Mouse (Mus musculus) right cerebral cortex, postnatal 4 days (tissue): ENCODE measurements around the gene Sfswap.
"Not testable (repeated sequence)": the region's sequence is repeated elsewhere in the genome, so short reads cannot be mapped to it uniquely, and the experiment has no call there.

ENCODE experiments used
- DNase-seq: peaks from one replicate; pipeline ENCODE4 v3.0.0-alpha.2; 2022

The Sfswap gene

DNA sequence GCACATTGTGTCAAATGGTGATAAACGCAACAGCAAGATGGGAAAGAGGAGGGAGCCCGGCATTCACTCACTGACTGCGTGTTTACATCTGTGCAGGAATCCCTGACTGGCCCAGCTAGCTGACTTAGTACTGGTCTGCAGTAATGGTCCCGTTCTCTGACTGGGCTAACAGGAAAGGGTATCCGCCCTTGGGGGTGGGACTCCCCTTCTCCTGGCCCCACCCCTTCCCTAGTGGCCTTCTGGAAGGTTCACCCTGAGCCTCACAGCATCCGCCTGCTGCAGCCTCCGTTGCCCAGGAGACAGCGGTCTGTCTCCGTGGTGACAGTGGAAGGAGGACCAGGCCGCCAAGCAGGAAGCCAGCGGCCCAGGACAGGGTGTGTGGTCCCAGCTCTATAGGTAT, 89.9 kb downstream of the Sfswap start:
- DNase-seq, result no peak

DNA sequence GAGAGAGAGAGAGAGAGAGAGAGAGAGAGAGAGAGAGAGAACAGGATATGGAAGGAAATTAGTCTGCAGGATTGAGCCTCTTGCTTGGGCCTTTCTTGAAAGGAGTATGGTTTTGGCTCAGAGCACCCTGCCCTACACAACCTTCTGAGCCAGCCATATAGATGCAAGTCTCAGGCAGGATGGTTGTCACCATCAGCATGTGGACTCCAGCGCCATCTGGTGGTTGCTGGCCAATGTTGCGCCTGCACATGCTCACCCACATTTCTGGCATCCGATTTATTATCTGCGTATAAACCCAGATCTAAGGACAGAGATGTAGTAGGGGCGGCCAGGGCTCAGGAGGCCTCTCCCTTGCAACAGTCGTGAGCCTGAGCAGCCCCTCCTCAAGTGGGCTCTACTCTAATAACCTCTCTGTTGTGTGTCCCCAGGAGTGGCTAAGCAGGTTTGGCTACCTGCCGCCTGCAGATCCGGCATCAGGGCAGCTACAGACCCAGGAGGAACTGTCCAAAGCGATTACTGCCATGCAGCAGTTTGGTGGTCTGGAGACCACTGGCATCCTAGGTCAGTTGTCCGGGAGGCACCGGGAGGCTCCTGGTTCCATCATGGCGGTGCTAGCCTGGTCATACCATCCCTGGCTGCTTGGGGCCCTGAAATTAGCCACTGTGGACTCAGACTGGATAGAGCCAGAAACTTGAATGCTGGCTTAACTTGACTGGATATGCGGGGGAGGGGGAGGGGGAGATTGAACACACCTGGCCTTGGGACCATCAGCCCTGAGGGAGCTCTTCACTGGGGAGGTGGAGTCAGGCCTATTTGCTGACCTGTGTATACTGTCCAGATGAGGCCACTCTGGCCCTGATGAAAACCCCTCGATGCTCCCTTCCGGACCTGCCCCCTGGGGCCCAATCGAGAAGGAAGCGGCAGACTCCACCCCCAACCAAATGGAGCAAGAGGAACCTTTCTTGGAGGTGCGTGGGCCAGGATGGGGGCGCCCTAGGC, 93.4 kb downstream of the Sfswap start:
- peak; percentile 97 for DNase-seq

DNA sequence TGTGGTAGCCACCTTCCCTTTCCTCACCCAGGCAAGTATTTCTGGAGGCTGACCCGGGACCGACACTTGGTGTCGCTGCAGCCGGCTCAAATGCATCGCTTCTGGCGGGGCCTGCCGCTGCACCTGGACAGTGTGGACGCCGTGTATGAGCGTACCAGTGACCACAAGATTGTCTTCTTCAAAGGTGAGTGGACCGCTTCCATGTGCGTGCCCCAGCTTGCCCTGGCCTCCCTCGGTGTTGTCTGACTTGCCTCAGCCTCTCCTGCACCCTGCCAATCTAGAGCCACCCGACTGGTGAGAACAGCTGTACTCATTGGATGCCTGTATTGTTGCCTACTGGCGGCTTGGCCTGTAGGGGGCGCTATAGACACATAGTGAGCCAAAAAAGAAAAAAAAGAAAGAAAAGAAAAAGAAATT, 101.1 kb downstream of the Sfswap start:
- DNase-seq, result peak; percentile 57

DNA sequence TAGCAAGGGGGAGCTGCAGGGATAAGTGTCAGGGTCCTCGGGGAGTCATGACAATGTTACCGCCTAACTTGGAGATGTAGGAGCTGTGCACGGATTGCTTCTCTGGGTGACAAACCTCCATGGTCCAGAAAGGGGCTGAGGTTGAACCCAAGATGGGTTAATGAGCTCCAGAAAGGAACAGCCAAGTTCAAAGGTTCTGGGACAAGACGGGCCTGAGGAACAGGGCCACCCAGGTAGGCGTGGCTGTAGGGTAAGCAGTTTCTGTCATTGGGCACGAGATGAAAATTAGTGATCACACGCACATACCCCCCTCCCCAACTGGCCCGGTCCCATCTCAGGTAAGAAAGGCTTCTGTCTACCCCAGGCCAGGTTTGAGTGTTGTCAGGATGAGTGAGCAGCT, 106.5 kb downstream of the Sfswap start:
- no peak for DNase-seq

DNA sequence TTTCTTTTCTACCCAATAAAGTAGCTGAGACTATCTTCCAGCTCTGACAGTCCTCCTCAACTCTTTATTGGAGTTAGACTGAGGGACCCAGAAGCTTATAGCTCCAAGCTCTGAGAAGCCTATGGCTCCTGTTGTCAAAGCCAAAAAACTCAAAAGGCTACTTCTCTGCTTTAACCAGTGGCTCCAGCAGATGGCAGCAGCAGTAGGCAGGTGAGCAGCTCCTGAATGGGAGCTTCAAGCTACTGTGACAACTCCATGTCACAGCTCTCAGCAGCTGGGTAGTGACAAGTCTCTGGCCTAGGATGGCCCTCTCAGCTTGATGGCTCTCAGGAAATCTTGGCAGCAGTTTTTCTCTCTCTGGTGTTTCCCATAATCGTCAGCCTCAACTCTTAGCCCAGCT, 110.0 kb downstream of the Sfswap start:
- peak; percentile 82 for DNase-seq

DNA sequence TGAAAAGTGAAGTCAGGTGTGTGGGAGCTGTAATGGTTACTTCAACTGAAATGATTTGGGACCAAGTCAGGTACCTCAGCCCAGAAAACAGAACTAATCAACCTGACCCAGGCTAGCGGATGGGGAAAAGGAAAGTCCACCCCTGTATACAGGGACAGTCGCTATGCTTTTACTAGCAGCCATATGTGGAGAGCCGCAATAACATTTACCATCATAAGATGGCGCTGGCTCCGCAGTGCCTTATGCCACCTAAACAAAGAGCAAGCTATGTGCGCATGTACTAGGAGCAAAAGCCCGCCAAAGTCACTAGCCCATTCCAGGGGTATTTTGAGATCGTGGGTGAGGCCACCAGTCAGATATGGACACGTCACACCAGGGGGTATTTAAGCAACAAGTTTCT, 119.6 kb downstream of the Sfswap start:
- not testable (repeated sequence) for DNase-seq
